Mouse (Mus musculus) neural tube, embryonic 15.5 days (tissue): ENCODE data around the gene Tph1. TPM values are rescaled to one million over a fixed set of nuclear protein-coding genes. Genes with fewer than 3 reads are reported as not detected.

Source experiments
- polyA plus RNA-seq: library from polyadenylated mRNA; unstranded; fragments of >200 nt; fragmentation: Nextera tagmentation; extraction: Ambion mirVana; gene quantifications from 2 replicates; pipeline ENCODE4 v1.2.1, GENCODE M21; 2015

Tph1 gene
- polyA plus RNA-seq, 1 experiment from 2014 or later, result not detected

Other genes with a start within 250 kb of the Tph1 start
- gene Sergef, start 32.7 kb downstream of the Tph1 start, polyA plus RNA-seq, result 42.3 and 49.1 TPM in 2 replicates
- gene Saal1, start 38.1 kb upstream of the Tph1 start, polyA plus RNA-seq, result 12.7 and 17.3 TPM in 2 replicates
- 0.29 and 0.51 TPM in 2 replicates for gene Saa3, start 43.2 kb upstream of the Tph1 start, polyA plus RNA-seq
- gene Saa4, start 60.1 kb upstream of the Tph1 start, polyA plus RNA-seq, result not detected in 2 replicates
- gene Saa1, start 70.4 kb upstream of the Tph1 start, polyA plus RNA-seq, result 0.45 and 0.65 TPM in 2 replicates
- gene Saa2, start 79.3 kb upstream of the Tph1 start, polyA plus RNA-seq, result 0.24 TPM in 1 of 2 replicates, not detected in the other
- gene Hps5, start 123.5 kb upstream of the Tph1 start, polyA plus RNA-seq, result 14.9 and 15.8 TPM in 2 replicates
- gene Gtf2h1, start 123.6 kb upstream of the Tph1 start, polyA plus RNA-seq, result 37.0 and 40.9 TPM in 2 replicates
- 638 and 911 TPM in 2 replicates for gene Ldha, start 168.9 kb upstream of the Tph1 start, polyA plus RNA-seq
- gene Ldhc, start 188.7 kb upstream of the Tph1 start, polyA plus RNA-seq, result 0.13 and 0.28 TPM in 2 replicates
- gene Tsg101, start 247.4 kb upstream of the Tph1 start, polyA plus RNA-seq, result 292 and 317 TPM in 2 replicates